Mouse (Mus musculus) embryonic facial prominence, embryonic 14.5 days (tissue): ENCODE data around the gene Ndufb6. TPM values are rescaled to one million over a fixed set of nuclear protein-coding genes. Genes with fewer than 3 reads are reported as not detected.
A peak's percentile ranks its signal among the peaks of the same experiment; 100 is the strongest.

Experiments used
- ATAC-seq: fragments of 200-750 bp; cut with Nextera tagmentation; 2 replicates; pipeline ENCODE4 v1.8.0; 2017; ENCODE audit warnings: low read depth, moderate number of reproducible peaks, moderate TSS enrichment
- DNase-seq: peaks from one replicate; pipeline ENCODE4 v3.0.0-alpha.2; 2015; ENCODE audit warnings: low spot score
- H3K27ac ChIP-seq: fragments of 300-500 bp; sonication (generic); replicated peaks from 2 replicates; pipeline ENCODE4 v1.5.1; 2014; ENCODE audit warnings: low read depth, mild to moderate bottlenecking, low read length, moderate library complexity
- H3K27me3 ChIP-seq: fragments of 300-500 bp; sonication (generic); replicated peaks from 2 replicates; pipeline ENCODE4 v1.6.1; 2014; ENCODE audit warnings: low read length; ENCODE audit not compliant: control insufficient read depth, insufficient read depth
- H3K36me3 ChIP-seq: fragments of 300-500 bp; sonication (generic); 2 replicates; pipeline ENCODE4 v1.6.1; 2014; ENCODE audit warnings: low read length, mixed read lengths; ENCODE audit not compliant: control insufficient read depth, insufficient read depth
- H3K4me1 ChIP-seq: fragments of 300-500 bp; sonication (generic); 2 replicates; pipeline ENCODE4 v1.6.1; 2014; ENCODE audit warnings: antibody characterized with exemption, low read length; ENCODE audit not compliant: control insufficient read depth, insufficient read depth
- H3K4me2 ChIP-seq: fragments of 300-500 bp; sonication (generic); 2 replicates; pipeline ENCODE4 v1.6.1; 2014; ENCODE audit warnings: low read depth, mild to moderate bottlenecking, low read length, moderate library complexity, mixed read lengths
- H3K4me3 ChIP-seq: fragments of 300-500 bp; sonication (generic); 2 replicates; pipeline ENCODE4 v1.5.1; 2014; ENCODE audit warnings: low read depth, mild to moderate bottlenecking, low read length
- H3K9ac ChIP-seq: fragments of 300-500 bp; sonication (generic); 2 replicates; pipeline ENCODE4 v1.6.1; 2014; ENCODE audit warnings: low read depth, mild to moderate bottlenecking, low read length, moderate library complexity, mixed read lengths
- H3K9me3 ChIP-seq: fragments of 300-500 bp; sonication (generic); 2 replicates; pipeline ENCODE4 v1.6.1; 2016; ENCODE audit warnings: low read length; ENCODE audit not compliant: control insufficient read depth
- WGBS: fragments of 180-500 bp; shearing (Covaris S2); extraction: QIAGEN DNeasy Blood & Tissue Kit; methylation state at CpG from one replicate; pipeline ENCODE4 v1.1.7; 2014; 5-methylcytosine and 5-hydroxymethylcytosine counted together
- polyA plus RNA-seq: library from polyadenylated mRNA; unstranded; fragments of >200 nt; fragmentation: Nextera tagmentation; extraction: Ambion mirVana; gene quantifications from 2 replicates; pipeline ENCODE4 v1.2.1, GENCODE M21; 2014

Gene Ndufb6
- polyA plus RNA-seq, result 276 and 290 TPM in 2 replicates

GRCm38 (mm10) chr4:40279276-40279900 is at the start of gene Ndufb6:
TSS of gene Ndufb6 (minus strand) at chr4:40279421.
- H3K9me3 ChIP-seq, result no peaks in the 10 kb centered on the region
- 1% methylated on average over 36 of the region's 36 CpGs for WGBS
- no peaks in the 10 kb centered on the region for H3K27me3 ChIP-seq
- DNase-seq, result peak; percentile 95
- peaks cover 15% of the 10 kb centered on the region for H3K36me3 ChIP-seq
- peaks cover 8% of the 10 kb centered on the region for H3K4me1 ChIP-seq
- H3K27ac ChIP-seq, result peak within 1 kb of the TSS; percentile 84
- ATAC-seq, result peak; percentile 95
- H3K4me3 ChIP-seq, result peak within 1 kb of the TSS; percentile 83
- peak within 1 kb of the TSS; percentile 87 for H3K9ac ChIP-seq
- H3K4me2 ChIP-seq, result peak within 1 kb of the TSS; percentile 64

GRCm38 (mm10) chr4:40327161-40327560 is 47.9 kb upstream of the Ndufb6 start:
- H3K27ac ChIP-seq, result no peak overlapping the region
- DNase-seq (no peak), ATAC-seq (no peak)
- no peaks in the 10 kb centered on the region for H3K9me3 ChIP-seq
- no peaks in the 10 kb centered on the region for H3K36me3 ChIP-seq
- H3K4me1 ChIP-seq, result no peaks in the 10 kb centered on the region
- 89% methylated on average over 3 of the region's 3 CpGs for WGBS
- no peaks in the 10 kb centered on the region; the same call in 1 of the 2 replicates for H3K27me3 ChIP-seq
- H3K4me2 ChIP-seq, result no peak overlapping the region
- H3K9ac ChIP-seq, result no peak overlapping the region
- H3K4me3 ChIP-seq, result no peak overlapping the region

GRCm38 (mm10) chr4:40324620-40325019 is 45.4 kb upstream of the Ndufb6 start:
- H3K9me3 ChIP-seq, result no peaks in the 10 kb centered on the region
- DNase-seq (no peak), ATAC-seq (no peak)
- no peak overlapping the region for H3K4me3 ChIP-seq
- H3K9ac ChIP-seq, result no peak overlapping the region
- no peaks in the 10 kb centered on the region for H3K4me1 ChIP-seq
- no peak overlapping the region for H3K4me2 ChIP-seq
- no peaks in the 10 kb centered on the region for H3K36me3 ChIP-seq
- H3K27me3 ChIP-seq, result no peaks in the 10 kb centered on the region; the same call in 1 of the 2 replicates
- 80% methylated on average over 7 of the region's 7 CpGs for WGBS
- no peak overlapping the region for H3K27ac ChIP-seq

GRCm38 (mm10) chr4:40317404-40317803 is 38.2 kb upstream of the Ndufb6 start:
- WGBS, result 80% methylated on average over 3 of the region's 3 CpGs

GRCm38 (mm10) chr4:40313026-40313425 is 33.8 kb upstream of the Ndufb6 start:
- ATAC-seq (no peak), DNase-seq (no peak)
- H3K4me3 ChIP-seq, result no peak overlapping the region
- H3K36me3 ChIP-seq, result no peaks in the 10 kb centered on the region
- H3K4me2 ChIP-seq, result no peak overlapping the region
- no peak overlapping the region for H3K9ac ChIP-seq
- H3K4me1 ChIP-seq, result no peaks in the 10 kb centered on the region
- WGBS, result 71% methylated on average over 6 of the region's 6 CpGs
- H3K27ac ChIP-seq, result no peak overlapping the region
- H3K27me3 ChIP-seq, result no peaks in the 10 kb centered on the region
- H3K9me3 ChIP-seq, result no peaks in the 10 kb centered on the region

More at GRCm38 (mm10) chr4:40317404-40317803, 38.2 kb upstream of the Ndufb6 start:
- H3K27ac ChIP-seq, result no peak overlapping the region
- H3K4me1 ChIP-seq, result no peaks in the 10 kb centered on the region
- no peak overlapping the region for H3K9ac ChIP-seq
- H3K9me3 ChIP-seq, result no peaks in the 10 kb centered on the region
- H3K4me3 ChIP-seq, result no peak overlapping the region
- H3K27me3 ChIP-seq, result no peaks in the 10 kb centered on the region
- ATAC-seq (no peak), DNase-seq (no peak)
- H3K4me2 ChIP-seq, result no peak overlapping the region
- H3K36me3 ChIP-seq, result no peaks in the 10 kb centered on the region

GRCm38 (mm10) chr4:40312213-40312612 is 33.0 kb upstream of the Ndufb6 start:
- ATAC-seq (no peak), DNase-seq (no peak)
- no peak overlapping the region for H3K9ac ChIP-seq
- 91% methylated on average over 1 of the region's 1 CpGs for WGBS
- no peak overlapping the region for H3K27ac ChIP-seq
- H3K9me3 ChIP-seq, result no peaks in the 10 kb centered on the region
- no peak overlapping the region for H3K4me2 ChIP-seq
- H3K36me3 ChIP-seq, result no peaks in the 10 kb centered on the region
- H3K4me3 ChIP-seq, result no peak overlapping the region
- H3K4me1 ChIP-seq, result no peaks in the 10 kb centered on the region
- no peaks in the 10 kb centered on the region for H3K27me3 ChIP-seq

- peak; percentile 27 for DNase-seq
- H3K27ac ChIP-seq, result no peak overlapping the region
- WGBS, result 68% methylated on average over 11 of the region's 11 CpGs
- no peaks in the 10 kb centered on the region for H3K9me3 ChIP-seq
- ATAC-seq, result peak; percentile 88
- H3K36me3 ChIP-seq, result no peaks in the 10 kb centered on the region
- H3K4me2 ChIP-seq, result no peak overlapping the region
- H3K9ac ChIP-seq, result no peak overlapping the region
- H3K4me1 ChIP-seq, result no peaks in the 10 kb centered on the region
- no peaks in the 10 kb centered on the region for H3K27me3 ChIP-seq
- no peak overlapping the region for H3K4me3 ChIP-seq
Measured at GRCm38 (mm10) chr4:40310796-40311383, 31.7 kb upstream of the Ndufb6 start.

GRCm38 (mm10) chr4:40309682-40310081 is 30.5 kb upstream of the Ndufb6 start:
- no peak overlapping the region for H3K4me2 ChIP-seq
- DNase-seq (no peak), ATAC-seq (no peak)
- no peak overlapping the region for H3K4me3 ChIP-seq
- H3K4me1 ChIP-seq, result no peaks in the 10 kb centered on the region
- no peak overlapping the region for H3K27ac ChIP-seq
- H3K9me3 ChIP-seq, result no peaks in the 10 kb centered on the region
- no peak overlapping the region for H3K9ac ChIP-seq
- no peaks in the 10 kb centered on the region for H3K36me3 ChIP-seq
- H3K27me3 ChIP-seq, result no peaks in the 10 kb centered on the region
